8 mouse cellular contexts compared by ENCODE assay signal in the genomic region with DNA sequence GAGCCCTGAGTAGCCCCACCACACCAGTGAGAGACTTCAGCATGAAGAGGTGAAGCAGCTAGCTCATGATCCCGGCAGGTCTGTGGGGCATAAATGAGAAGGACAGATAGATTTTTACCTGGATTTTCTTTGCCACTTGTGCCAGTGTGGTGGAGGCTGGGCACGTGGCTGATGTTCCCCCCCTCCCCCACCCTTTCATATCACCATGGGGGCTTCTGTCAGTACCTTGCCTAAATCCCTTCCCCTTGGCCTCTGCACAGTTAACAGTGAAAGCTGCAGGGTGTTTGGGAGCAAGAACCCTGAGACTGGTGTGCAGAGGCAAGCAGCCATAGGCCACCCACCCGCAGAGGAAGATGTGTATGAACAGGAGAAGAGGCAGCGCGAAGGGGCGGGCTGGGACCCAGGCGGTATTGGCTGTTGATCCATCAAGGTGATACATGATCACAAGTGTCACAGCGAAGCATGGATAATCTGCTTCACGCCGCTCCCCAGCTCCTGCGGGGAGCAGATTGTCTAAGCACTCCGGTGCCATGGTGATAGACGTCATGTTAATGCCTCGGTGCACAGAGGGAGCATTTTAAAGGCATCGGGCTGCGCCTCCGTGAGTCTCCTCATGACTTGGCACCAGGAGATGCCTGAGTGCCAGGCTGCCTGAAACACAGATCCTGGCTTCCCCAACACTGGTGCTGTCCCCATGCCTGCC. TPM values are rescaled to one million over a fixed set of nuclear protein-coding genes. Genes with fewer than 3 reads are reported as not detected.
DNase-seq lines count a peak whose midpoint lies in the region; ATAC-seq lines count a peak whose summit lies in the region.

No protein-coding gene starts in this region.

- no peak overlapping the region for H3K4me3 ChIP-seq in kidney, embryonic 15.5 days (replicated peaks)

- H3K27ac ChIP-seq in kidney, embryonic 15.5 days: no peak overlapping the region

- DNase-seq in kidney, postnatal 10 days: no peak
- DNase-seq in cerebellum, adult 9-11 months: peak; percentile 70
- DNase-seq in frontal cortex, postnatal 36 days (ENCODE audit: low spot score in 2 of 2): peak; percentile 63 to 73
- DNase-seq in left cerebral cortex, postnatal 4 days: peak; percentile 70
- peak; percentile 65 for DNase-seq in retina, embryonic 14.5 days (ENCODE audit: low spot score)
- DNase-seq in lung, postnatal 4 days: no peak

- peaks cover 60% of the 10 kb centered on the region for H3K4me1 ChIP-seq in kidney, embryonic 15.5 days

- peak overlapping the region; percentile 45 for H3K4me2 ChIP-seq in kidney, embryonic 15.5 days

- no peaks in the 10 kb centered on the region for H3K9me3 ChIP-seq in kidney, embryonic 15.5 days (replicated peaks)

- no peaks in the 10 kb centered on the region for H3K36me3 ChIP-seq in kidney, embryonic 15.5 days

- H3K9ac ChIP-seq in kidney, embryonic 15.5 days: no peak overlapping the region

- H3K27me3 ChIP-seq in kidney, embryonic 15.5 days: peaks cover 33% of the 10 kb centered on the region

- ATAC-seq in kidney, embryonic 15.5 days (replicated peaks; ENCODE audit: low FRiP score): no peak
- ATAC-seq in erythroblast, adult 5-6 weeks (replicated peaks; ENCODE audit: low FRiP score, poor library complexity, severe bottlenecking): no peak

- 17% methylated on average over 17 of the region's 17 CpGs for WGBS in kidney, embryonic 15.5 days

- intact Hi-C loops in left cerebral cortex, postnatal 4 days (cut with DNase I): loop anchor here (10.0 kb wide), 1 partner anchor 130 kb away; no protein-coding TSS in a partner anchor

RNA-seq across cellular contexts. Expression of gene Nfam1, which starts 1.3 kb away (rescaled TPM):
- 2.9 and 3.0 TPM in 2 replicates for polyA plus RNA-seq in kidney, embryonic 15.5 days (2015; fragmentation: Nextera tagmentation; extraction: Ambion mirVana)
- total RNA-seq in left cerebral cortex, postnatal 4 days (2021): 1 to 10 TPM; 2.0 to 2.1 TPM
- 26.3 and 27.6 TPM in 2 replicates for total RNA-seq in erythroblast, adult 5-6 weeks (2015; ENCODE audit: low replicate concordance)
- 18.4 and 30.1 TPM in 2 replicates for total RNA-seq in erythroblast, adult 5-6 weeks (2017; ENCODE audit: low replicate concordance)

RNA-seq across cellular contexts. Expression of gene Tcf20, which starts 46.8 kb away (rescaled TPM):
- polyA plus RNA-seq in kidney, embryonic 15.5 days (2015; fragmentation: Nextera tagmentation; extraction: Ambion mirVana): 8.4 and 9.3 TPM in 2 replicates
- 100 to 1,000 TPM; 142 to 145 TPM for total RNA-seq in left cerebral cortex, postnatal 4 days (2021)
- total RNA-seq in erythroblast, adult 5-6 weeks (2015; ENCODE audit: low replicate concordance): 20.5 and 22.1 TPM in 2 replicates
- total RNA-seq in erythroblast, adult 5-6 weeks (2017; ENCODE audit: low replicate concordance): 37.1 and 43.8 TPM in 2 replicates

RNA-seq across cellular contexts. Expression of gene Serhl, which starts 54.9 kb away (rescaled TPM):
- polyA plus RNA-seq in kidney, embryonic 15.5 days (2015; fragmentation: Nextera tagmentation; extraction: Ambion mirVana): 54.1 and 59.4 TPM in 2 replicates
- total RNA-seq in left cerebral cortex, postnatal 4 days (2021): 1 to 10 TPM; 5.1 to 7.3 TPM
- 14.2 and 18.3 TPM in 2 replicates for total RNA-seq in erythroblast, adult 5-6 weeks (2015; ENCODE audit: low replicate concordance)
- 7.0 and 19.4 TPM in 2 replicates for total RNA-seq in erythroblast, adult 5-6 weeks (2017; ENCODE audit: low replicate concordance)

Comparison
In these comparisons a context has a peak if more than half of its experiments do, and no peak if none do; other contexts are left out.
1. DNase-seq: peak in cerebellum, adult 9-11 months (single experiment), frontal cortex, postnatal 36 days (2 of 2), left cerebral cortex, postnatal 4 days (single experiment) and retina, embryonic 14.5 days (single experiment); none in kidney, postnatal 10 days (single experiment) and lung, postnatal 4 days (0 of 2).
2. RNA of gene Nfam1, which starts 1.3 kb away (total RNA-seq): 18.4 to 30.1 TPM in erythroblast, adult 5-6 weeks; 2.0 to 2.1 TPM in left cerebral cortex, postnatal 4 days; every median in the first group is over 4 times any median in the second.